Mouse (Mus musculus): ENCODE results near the gene Hnf4a. TPM values are rescaled to one million over a fixed set of nuclear protein-coding genes. Genes with fewer than 3 reads are reported as not detected.

Gene Hnf4a
- polyA plus RNA-seq, 1 experiment = not detected

- H3ac ChIP-seq (ENCODE audit: control insufficient read depth, insufficient read length, low read depth) = no peak overlapping the region
- H3K27me3 ChIP-seq (ENCODE audit: control insufficient read depth, insufficient read depth, insufficient read length) = peaks cover 61% of the 10 kb centered on the region
- H3K4me3 ChIP-seq (ENCODE audit: insufficient read depth, poor library complexity, severe bottlenecking) = no peak overlapping the region
- no peaks in the 10 kb centered on the region for H3K79me3 ChIP-seq (ENCODE audit: low read depth)
- no peak for TF ChIP-seq USF1 (IDR thresholded peaks at IDR 0.05; ENCODE audit: low read depth)
- TF ChIP-seq MYOG (IDR thresholded peaks at IDR 0.05; ENCODE audit: control insufficient read depth, extremely low read depth, insufficient read length) = no peak
- no peak for TF ChIP-seq CTCF (IDR thresholded peaks at IDR 0.05; ENCODE audit: control insufficient read depth, insufficient read depth, insufficient read length)
- TF ChIP-seq MAX (IDR thresholded peaks at IDR 0.05) = no peak
- TF ChIP-seq CEBPB (IDR thresholded peaks at IDR 0.05; ENCODE audit: low read depth) = no peak
- no peak for TF ChIP-seq FOSL1 (IDR thresholded peaks at IDR 0.05; ENCODE audit: insufficient read depth, low read length, poor library complexity, severe bottlenecking)
- no peak for TF ChIP-seq MYOD1 (IDR thresholded peaks at IDR 0.05; ENCODE audit: control insufficient read depth, insufficient read length, low read depth)
- H3K36me3 ChIP-seq (ENCODE audit: control insufficient read depth, insufficient read depth) = no peaks in the 10 kb centered on the region
- H3K79me2 ChIP-seq (ENCODE audit: control insufficient read depth, insufficient read depth) = no peaks in the 10 kb centered on the region
Observed at GRCm38 (mm10) chr2:163546623-163547318, 40.2 kb downstream of the Hnf4a start.

GRCm38 (mm10) chr2:163548822-163549221, 42.2 kb downstream of the Hnf4a start:
- Histone ChIP-seq H3ac (ENCODE audit: control insufficient read depth, insufficient read length, low read depth) (no peak overlapping the region), H3K36me3 (ENCODE audit: control insufficient read depth, insufficient read depth) (no peaks in the 10 kb centered on the region), H3K4me3 (ENCODE audit: insufficient read depth, poor library complexity, severe bottlenecking) (no peak overlapping the region), H3K27me3 (ENCODE audit: control insufficient read depth, insufficient read depth, insufficient read length) (peaks cover 43% of the 10 kb centered on the region), H3K79me2 (ENCODE audit: control insufficient read depth, insufficient read depth) (no peaks in the 10 kb centered on the region), H3K79me3 (ENCODE audit: low read depth) (no peaks in the 10 kb centered on the region)
- TF ChIP-seq CEBPB (IDR thresholded peaks at IDR 0.05; ENCODE audit: low read depth) (no peak), MYOG (IDR thresholded peaks at IDR 0.05; ENCODE audit: control insufficient read depth, extremely low read depth, insufficient read length) (no peak), USF1 (IDR thresholded peaks at IDR 0.05; ENCODE audit: low read depth) (no peak), CTCF (IDR thresholded peaks at IDR 0.05; ENCODE audit: control insufficient read depth, insufficient read depth, insufficient read length) (no peak), FOSL1 (IDR thresholded peaks at IDR 0.05; ENCODE audit: insufficient read depth, low read length, poor library complexity, severe bottlenecking) (no peak), MAX (IDR thresholded peaks at IDR 0.05) (no peak), MYOD1 (IDR thresholded peaks at IDR 0.05; ENCODE audit: control insufficient read depth, insufficient read length, low read depth) (no peak)

GRCm38 (mm10) chr2:163549786-163550185, 43.2 kb downstream of the Hnf4a start:
- Histone ChIP-seq H3K79me2 (ENCODE audit: control insufficient read depth, insufficient read depth) (no peaks in the 10 kb centered on the region), H3K27me3 (ENCODE audit: control insufficient read depth, insufficient read depth, insufficient read length) (peaks cover 35% of the 10 kb centered on the region), H3ac (ENCODE audit: control insufficient read depth, insufficient read length, low read depth) (no peak overlapping the region), H3K36me3 (ENCODE audit: control insufficient read depth, insufficient read depth) (no peaks in the 10 kb centered on the region), H3K79me3 (ENCODE audit: low read depth) (no peaks in the 10 kb centered on the region), H3K4me3 (ENCODE audit: insufficient read depth, poor library complexity, severe bottlenecking) (no peak overlapping the region)
- TF ChIP-seq FOSL1 (IDR thresholded peaks at IDR 0.05; ENCODE audit: insufficient read depth, low read length, poor library complexity, severe bottlenecking) = no peak
- no peak for TF ChIP-seq USF1 (IDR thresholded peaks at IDR 0.05; ENCODE audit: low read depth)
- TF ChIP-seq CTCF (IDR thresholded peaks at IDR 0.05; ENCODE audit: control insufficient read depth, insufficient read depth, insufficient read length) = no peak
- no peak for TF ChIP-seq MAX (IDR thresholded peaks at IDR 0.05)
- TF ChIP-seq MYOG (IDR thresholded peaks at IDR 0.05; ENCODE audit: control insufficient read depth, extremely low read depth, insufficient read length) = no peak
- no peak for TF ChIP-seq MYOD1 (IDR thresholded peaks at IDR 0.05; ENCODE audit: control insufficient read depth, insufficient read length, low read depth)
- no peak for TF ChIP-seq CEBPB (IDR thresholded peaks at IDR 0.05; ENCODE audit: low read depth)

- H3K4me3 ChIP-seq (ENCODE audit: insufficient read depth, poor library complexity, severe bottlenecking) = no peak overlapping the region
- H3K36me3 ChIP-seq (ENCODE audit: control insufficient read depth, insufficient read depth) = no peaks in the 10 kb centered on the region
- peaks cover 27% of the 10 kb centered on the region for H3K27me3 ChIP-seq (ENCODE audit: control insufficient read depth, insufficient read depth, insufficient read length)
- no peaks in the 10 kb centered on the region for H3K79me2 ChIP-seq (ENCODE audit: control insufficient read depth, insufficient read depth)
- no peak overlapping the region for H3ac ChIP-seq (ENCODE audit: control insufficient read depth, insufficient read length, low read depth)
- TF ChIP-seq FOSL1 (IDR thresholded peaks at IDR 0.05; ENCODE audit: insufficient read depth, low read length, poor library complexity, severe bottlenecking) = no peak
- TF ChIP-seq MYOG (IDR thresholded peaks at IDR 0.05; ENCODE audit: control insufficient read depth, extremely low read depth, insufficient read length) = no peak
- TF ChIP-seq CEBPB (IDR thresholded peaks at IDR 0.05; ENCODE audit: low read depth) = no peak
- no peak for TF ChIP-seq USF1 (IDR thresholded peaks at IDR 0.05; ENCODE audit: low read depth)
- TF ChIP-seq MAX (IDR thresholded peaks at IDR 0.05) = no peak
- TF ChIP-seq CTCF (IDR thresholded peaks at IDR 0.05; ENCODE audit: control insufficient read depth, insufficient read depth, insufficient read length) = no peak
- no peak for TF ChIP-seq MYOD1 (IDR thresholded peaks at IDR 0.05; ENCODE audit: control insufficient read depth, insufficient read length, low read depth)
- H3K79me3 ChIP-seq (ENCODE audit: low read depth) = no peaks in the 10 kb centered on the region
Observed at GRCm38 (mm10) chr2:163552518-163552929, 45.9 kb downstream of the Hnf4a start.

- TF ChIP-seq MYOD1 (IDR thresholded peaks at IDR 0.05; ENCODE audit: control insufficient read depth, insufficient read length, low read depth) = no peak
- no peaks in the 10 kb centered on the region for H3K36me3 ChIP-seq (ENCODE audit: control insufficient read depth, insufficient read depth)
- no peak overlapping the region for H3ac ChIP-seq (ENCODE audit: control insufficient read depth, insufficient read length, low read depth)
- peaks cover 39% of the 10 kb centered on the region for H3K27me3 ChIP-seq (ENCODE audit: control insufficient read depth, insufficient read depth, insufficient read length)
- no peaks in the 10 kb centered on the region for H3K79me3 ChIP-seq (ENCODE audit: low read depth)
- no peaks in the 10 kb centered on the region for H3K79me2 ChIP-seq (ENCODE audit: control insufficient read depth, insufficient read depth)
- no peak overlapping the region for H3K4me3 ChIP-seq (ENCODE audit: insufficient read depth, poor library complexity, severe bottlenecking)
Observed at GRCm38 (mm10) chr2:163554425-163554982, 47.9 kb downstream of the Hnf4a start.

Measured in C2C12 (cell line).